Mouse (Mus musculus) kidney, postnatal 36 days (tissue): ENCODE results near the gene Ccdc194.

ENCODE experiments used
- DNase-seq, 2 experiments: peaks; one replicate each; pipeline ENCODE4 v3.0.0; 2021 to 2022; ENCODE audit warnings: mixed read lengths in 2 of 2

Ccdc194 gene

GRCm38 (mm10) chr8:71474785-71475701 lies 50.5 kb downstream of the Ccdc194 start:
- DNase-seq, result peak in 1 of 2 experiments; percentile 34

GRCm38 (mm10) chr8:71474344-71474743 lies 51.2 kb downstream of the Ccdc194 start:
- DNase-seq, result no peak

- no peak for DNase-seq
Measured at GRCm38 (mm10) chr8:71472601-71473386, 52.7 kb downstream of the Ccdc194 start.

- no peak for DNase-seq
Measured at GRCm38 (mm10) chr8:71471861-71472260, 53.6 kb downstream of the Ccdc194 start.

GRCm38 (mm10) chr8:71470913-71471255 lies 54.6 kb downstream of the Ccdc194 start:
- no peak for DNase-seq

GRCm38 (mm10) chr8:71470146-71470912 lies 55.2 kb downstream of the Ccdc194 start:
- no peak for DNase-seq
